Mouse (Mus musculus) heart, embryonic 14.5 days (tissue): Measurements from ENCODE around the gene Pax2. TPM values are rescaled to one million over a fixed set of nuclear protein-coding genes. Genes with fewer than 3 reads are reported as not detected.

Source experiments
- ATAC-seq: fragments of 200-750 bp; cut with Nextera tagmentation; 2 replicates; pipeline ENCODE4 v1.8.0; 2017; ENCODE audit warnings: low read depth, moderate TSS enrichment; ENCODE audit not compliant: insufficient number of reproducible peaks, insufficient read depth, low FRiP score
- H3K27ac ChIP-seq, 2 experiments: fragments of 200-500 bp in 1 of 2; fragments of 300-500 bp in 1 of 2; sonication (generic) in 1 of 2; replicated peaks in 1 of 2; 2 replicates each; pipeline ENCODE4 v1.5.1; 2012 to 2014; ENCODE audit warnings: low read depth in 2 of 2, low read length in 2 of 2, control low read depth in 1 of 2, mild to moderate bottlenecking in 1 of 2, mixed read lengths in 1 of 2; ENCODE audit not compliant: control insufficient read depth in 1 of 2, insufficient read depth in 1 of 2
- H3K27me3 ChIP-seq: fragments of 300-500 bp; sonication (generic); 2 replicates; pipeline ENCODE4 v1.6.1; 2014; ENCODE audit warnings: mild to moderate bottlenecking, low read length, control low read depth; ENCODE audit not compliant: control insufficient read depth, insufficient read depth
- H3K36me3 ChIP-seq: fragments of 300-500 bp; sonication (generic); 2 replicates; pipeline ENCODE4 v1.6.1; 2014; ENCODE audit warnings: mild to moderate bottlenecking, control low read depth, low read length, mixed read lengths; ENCODE audit not compliant: control insufficient read depth, insufficient read depth
- H3K4me1 ChIP-seq, 2 experiments: fragments of 200-500 bp in 1 of 2; fragments of 300-500 bp in 1 of 2; sonication (generic) in 1 of 2; 2 replicates each; pipeline ENCODE4 v1.6.1; 2012 to 2014; ENCODE audit warnings: low read length in 2 of 2, control low read depth in 1 of 2, mixed read lengths in 1 of 2; ENCODE audit not compliant: control insufficient read depth in 2 of 2, insufficient read depth in 2 of 2
- H3K4me2 ChIP-seq: fragments of 300-500 bp; sonication (generic); 2 replicates; pipeline ENCODE4 v1.6.1; 2014; ENCODE audit warnings: mild to moderate bottlenecking, low read length
- H3K4me3 ChIP-seq, 2 experiments: fragments of 200-500 bp in 1 of 2; fragments of 300-500 bp in 1 of 2; sonication (generic) in 1 of 2; 2 replicates each; pipeline ENCODE4 v1.5.1; 2012 to 2014; ENCODE audit warnings: low read length in 2 of 2, mild to moderate bottlenecking in 2 of 2, control low read depth in 1 of 2, low read depth in 1 of 2, moderate library complexity in 1 of 2; ENCODE audit not compliant: control insufficient read depth in 1 of 2, insufficient read depth in 1 of 2
- H3K9ac ChIP-seq: fragments of 300-500 bp; sonication (generic); 2 replicates; pipeline ENCODE4 v1.6.1; 2014; ENCODE audit warnings: mild to moderate bottlenecking, low read length
- H3K9me3 ChIP-seq: fragments of 300-500 bp; sonication (generic); 2 replicates; pipeline ENCODE4 v1.6.1; 2016; ENCODE audit warnings: low read length, control low read depth; ENCODE audit not compliant: control insufficient read depth
- WGBS: fragments of 180-500 bp; shearing (Covaris S2); extraction: QIAGEN DNeasy Blood & Tissue Kit; methylation state at CpG from one replicate; pipeline ENCODE4 v1.1.7; 2014; 5-methylcytosine and 5-hydroxymethylcytosine counted together
- polyA plus RNA-seq: library from polyadenylated mRNA; unstranded; fragments of >200 nt; fragmentation: Nextera tagmentation; extraction: Ambion mirVana; gene quantifications from 2 replicates; pipeline ENCODE4 v1.2.1, GENCODE M21; 2014

Gene Pax2
- polyA plus RNA-seq, 1 experiment from 2014 or later = not detected

- whole genome bisulfite sequencing = 1% methylated on average over 53 of the region's 55 CpGs
- ATAC-seq = no peak
- Histone ChIP-seq H3K27me3 (peaks cover 74% of the 10 kb centered on the region), H3K27ac (no peak overlapping the region), H3K4me3 (peak overlapping the region; percentile 62 to 63), H3K4me2 (peak overlapping the region; percentile 90), H3K4me1 (peaks cover 4 to 7% of the 10 kb centered on the region in 2 experiments; a peak in 1 of 4 replicates), H3K36me3 (no peaks in the 10 kb centered on the region), H3K9me3 (peaks cover 3% of the 10 kb centered on the region; the same call in 1 of the 2 replicates), H3K9ac (peak overlapping the region; percentile 89)
Observed at GRCm38 (mm10) chr19:44725951-44726791, 29.7 kb upstream of the Pax2 start.

DNA sequence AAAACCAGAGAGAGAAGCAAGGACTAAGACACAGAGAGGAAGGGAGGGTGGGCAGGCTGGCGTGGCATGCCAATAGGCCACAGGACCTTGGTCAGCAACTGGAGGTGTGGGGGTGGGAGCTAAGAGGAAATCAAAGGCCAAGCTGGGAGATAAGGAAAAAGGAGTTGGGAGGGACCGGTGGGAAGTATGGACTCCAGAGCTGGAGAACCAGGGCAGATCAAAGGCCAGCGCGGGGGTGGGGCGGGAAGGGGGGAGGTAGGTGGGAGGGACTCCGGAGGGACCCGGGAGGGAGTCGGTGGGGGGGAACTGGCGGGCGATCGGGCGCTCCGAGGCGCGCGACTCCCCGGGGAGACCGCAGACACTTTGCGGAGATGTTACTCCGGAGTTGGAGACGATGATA is 21.7 kb upstream of the Pax2 start:
- ATAC-seq = no peak
- peak overlapping the region in 1 of 2 experiments; percentile 16; a peak in 1 of 4 replicates for H3K4me3 ChIP-seq
- no peak overlapping the region for H3K9ac ChIP-seq
- H3K27ac ChIP-seq = no peak overlapping the region
- no peaks in the 10 kb centered on the region for H3K36me3 ChIP-seq
- peaks cover 94% of the 10 kb centered on the region for H3K27me3 ChIP-seq
- no peaks in the 10 kb centered on the region for H3K9me3 ChIP-seq
- peaks cover 0 to 5% of the 10 kb centered on the region in 2 experiments; a peak in 2 of 4 replicates for H3K4me1 ChIP-seq
- peak overlapping the region; percentile 47 for H3K4me2 ChIP-seq
- WGBS = under 1% methylated on average over 21 of the region's 21 CpGs

DNA sequence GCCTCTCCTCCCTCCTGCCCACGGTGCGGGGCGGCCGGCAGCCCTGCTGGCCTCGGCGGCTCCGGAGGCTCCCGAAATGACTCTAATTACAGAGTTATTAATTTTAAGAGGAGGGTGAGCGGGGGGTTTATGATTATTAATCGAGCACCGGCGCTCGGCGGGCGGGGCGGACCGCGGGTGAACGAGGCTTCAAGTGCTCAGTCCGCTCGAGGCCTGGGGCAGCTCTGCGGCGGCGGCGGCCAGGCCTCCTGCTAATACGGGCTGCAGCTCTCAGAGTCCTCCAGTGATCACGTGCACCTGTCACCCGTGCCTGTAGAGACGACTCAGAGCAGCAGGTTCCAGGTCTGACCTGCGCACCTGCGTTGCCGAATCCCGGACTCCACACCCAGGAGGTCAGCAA is 21.2 kb upstream of the Pax2 start:
- Histone ChIP-seq H3K36me3 (no peaks in the 10 kb centered on the region), H3K4me3 (peak overlapping the region; percentile 4 to 16; a peak in 1 of 4 replicates), H3K9me3 (no peaks in the 10 kb centered on the region), H3K4me2 (peak overlapping the region; percentile 47), H3K9ac (no peak overlapping the region), H3K4me1 (peaks cover 0 to 5% of the 10 kb centered on the region in 2 experiments; a peak in 2 of 4 replicates), H3K27me3 (peaks cover 96% of the 10 kb centered on the region), H3K27ac (no peak overlapping the region)
- no peak for ATAC-seq
- 1% methylated on average over 33 of the region's 33 CpGs for WGBS

DNA sequence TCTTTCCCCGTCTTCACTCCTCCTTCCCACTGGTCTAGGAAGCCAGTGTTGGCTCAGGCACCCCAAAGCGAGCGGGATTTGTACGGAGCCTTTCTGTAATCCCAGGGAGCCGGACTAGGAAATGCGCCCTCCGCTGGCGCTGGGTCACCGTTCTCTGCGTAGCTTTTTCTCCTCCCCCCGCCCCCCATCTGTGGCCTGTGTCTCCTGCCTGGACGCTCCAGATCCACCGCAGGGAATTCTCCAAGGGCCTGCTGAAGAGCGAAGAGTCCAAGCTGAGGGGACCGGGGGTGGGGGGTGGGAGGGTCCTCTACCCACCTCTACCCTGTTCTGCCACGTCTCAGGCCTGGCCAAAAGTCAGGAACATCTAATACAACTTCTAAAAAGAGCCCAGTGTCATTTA is 15.5 kb upstream of the Pax2 start:
- 6% methylated on average over 15 of the region's 16 CpGs for WGBS
- no peak overlapping the region for H3K27ac ChIP-seq
- H3K4me1 ChIP-seq = peaks cover 18 to 21% of the 10 kb centered on the region in 2 experiments; a peak in 3 of 4 replicates
- no peak overlapping the region for H3K4me3 ChIP-seq
- H3K27me3 ChIP-seq = peaks cover 99% of the 10 kb centered on the region
- no peaks in the 10 kb centered on the region for H3K9me3 ChIP-seq
- no peaks in the 10 kb centered on the region for H3K36me3 ChIP-seq
- peak overlapping the region; percentile 13; the same call in 1 of the 2 replicates for H3K4me2 ChIP-seq
- ATAC-seq = no peak
- no peak overlapping the region; the same call in 1 of the 2 replicates for H3K9ac ChIP-seq

DNA sequence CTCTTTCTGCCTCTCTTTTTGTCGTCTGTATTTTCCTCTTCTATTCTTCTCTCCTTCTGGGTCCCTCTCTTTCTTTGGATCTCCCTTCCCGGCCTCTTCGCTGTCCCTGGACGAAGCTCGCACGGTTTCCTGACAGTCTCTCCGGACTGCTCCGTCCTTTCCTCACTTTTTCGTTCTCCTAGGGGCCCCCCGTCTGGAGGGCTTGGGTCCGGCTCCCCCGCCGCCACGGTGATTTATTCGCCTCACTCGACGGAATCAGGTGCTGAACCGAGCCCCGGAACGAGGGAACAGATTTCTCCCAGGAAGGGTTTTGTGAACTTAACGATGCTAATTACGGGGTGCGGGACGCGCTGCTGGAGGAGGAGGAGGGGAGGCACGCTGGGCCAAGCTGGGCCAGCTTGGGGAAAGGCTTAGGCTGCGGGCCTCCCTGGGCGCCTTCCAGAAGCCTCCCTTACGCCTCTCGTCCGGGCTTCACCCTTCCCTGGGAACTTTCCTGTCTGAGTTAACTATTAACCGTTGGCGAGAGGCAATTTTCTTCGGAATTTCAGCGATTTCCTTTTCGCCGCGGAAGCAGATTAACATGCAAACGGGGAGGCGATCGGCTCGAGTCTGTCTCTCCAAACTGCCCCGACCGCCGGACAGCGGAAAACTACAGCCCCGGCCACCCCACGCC is 14.6 kb upstream of the Pax2 start:
- 2% methylated on average over 48 of the region's 48 CpGs for WGBS
- Histone ChIP-seq H3K27me3 (peaks cover 99% of the 10 kb centered on the region), H3K9me3 (no peaks in the 10 kb centered on the region), H3K4me3 (peak overlapping the region; percentile 22 to 28), H3K36me3 (no peaks in the 10 kb centered on the region), H3K4me2 (peak overlapping the region; percentile 60), H3K4me1 (peaks cover 18 to 21% of the 10 kb centered on the region in 2 experiments; a peak in 3 of 4 replicates), H3K27ac (no peak overlapping the region), H3K9ac (peak overlapping the region; percentile 34; the same call in 1 of the 2 replicates)
- ATAC-seq = no peak

DNA sequence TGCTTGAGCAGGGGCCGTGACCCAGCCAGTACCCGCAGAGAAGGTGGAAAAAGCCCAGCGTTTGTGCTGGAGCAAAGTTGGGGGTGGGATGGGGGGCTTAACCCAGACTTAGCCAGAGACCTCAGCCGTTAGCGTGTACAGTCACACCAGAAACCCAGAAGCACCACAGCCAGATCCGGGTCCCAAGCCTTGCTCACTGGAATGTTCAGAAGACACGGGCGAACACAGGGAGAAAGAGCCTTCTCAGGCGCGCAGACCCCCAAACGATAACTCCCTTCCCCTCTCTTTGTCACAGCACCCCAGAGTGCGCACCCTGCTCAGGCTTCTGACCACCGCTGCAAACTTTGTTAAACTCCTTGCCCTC is 14.1 kb upstream of the Pax2 start:
- peak overlapping the region; percentile 34; the same call in 1 of the 2 replicates for H3K9ac ChIP-seq

DNA sequence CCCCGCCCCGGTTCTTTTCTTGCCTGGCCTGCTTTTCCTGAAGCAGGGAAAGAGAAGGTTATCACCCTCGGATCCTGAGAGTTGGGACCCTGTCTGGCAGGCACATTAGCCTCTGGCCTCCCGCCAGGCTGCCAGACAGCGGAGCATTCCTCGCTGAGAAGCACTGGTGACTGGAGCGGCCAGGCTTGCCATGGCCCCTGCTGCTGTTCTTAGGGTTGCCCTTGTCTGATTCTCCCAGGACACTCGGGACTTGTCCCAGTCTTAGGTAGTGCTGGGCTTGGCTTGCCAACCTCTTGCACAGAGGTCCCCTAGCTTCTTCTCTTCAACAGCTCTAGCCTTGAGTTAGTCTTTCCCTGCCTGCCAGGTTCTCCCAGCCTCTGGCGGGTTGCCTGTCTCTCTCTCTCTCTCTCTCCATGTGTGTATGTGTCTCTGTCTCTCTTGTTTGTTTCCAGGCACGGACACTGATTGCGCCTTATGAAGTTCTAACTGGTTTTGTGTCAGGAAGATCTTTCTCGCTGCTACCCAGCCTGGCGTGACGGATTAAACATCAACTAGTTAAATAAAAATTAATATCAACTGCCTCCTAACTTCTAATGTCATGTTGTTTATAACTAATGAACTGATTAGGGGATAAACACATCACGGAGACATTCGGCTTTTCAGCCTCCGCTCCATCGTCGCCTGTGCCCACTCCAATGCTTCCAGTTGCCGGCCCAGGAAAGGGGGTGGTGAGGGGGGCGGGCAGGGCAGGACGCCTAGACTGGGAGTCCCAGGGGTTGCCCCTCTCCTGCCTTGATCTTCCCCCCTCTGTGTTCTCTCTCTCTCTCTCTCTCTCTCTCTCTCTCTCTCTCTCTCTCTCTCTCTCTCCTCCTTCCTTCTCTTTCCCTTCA is 13.5 kb upstream of the Pax2 start:
- no peak overlapping the region for H3K9ac ChIP-seq
- 1% methylated on average over 22 of the region's 22 CpGs for WGBS

More for the DNA sequence above, 14.1 kb upstream of the Pax2 start:
- Histone ChIP-seq H3K9me3 (no peaks in the 10 kb centered on the region), H3K4me2 (peak overlapping the region; percentile 60), H3K27me3 (peaks cover 99% of the 10 kb centered on the region), H3K36me3 (no peaks in the 10 kb centered on the region), H3K4me1 (peaks cover 20 to 25% of the 10 kb centered on the region in 2 experiments; a peak in 3 of 4 replicates), H3K4me3 (peak overlapping the region; percentile 22 to 28), H3K27ac (no peak overlapping the region)
- no peak for ATAC-seq
- under 1% methylated on average over 13 of the region's 13 CpGs for WGBS

More for the DNA sequence above, 13.5 kb upstream of the Pax2 start:
- Histone ChIP-seq H3K36me3 (no peaks in the 10 kb centered on the region), H3K27ac (no peak overlapping the region), H3K4me2 (peak overlapping the region; percentile 60), H3K4me3 (peak overlapping the region; percentile 22 to 28; a peak in 3 of 4 replicates), H3K9me3 (no peaks in the 10 kb centered on the region), H3K27me3 (peaks cover 99% of the 10 kb centered on the region), H3K4me1 (peaks cover 20 to 26% of the 10 kb centered on the region in 2 experiments; a peak in 3 of 4 replicates)
- no peak for ATAC-seq
